Mouse (Mus musculus): ENCODE results near the gene Trdn. TPM values are rescaled to one million over a fixed set of nuclear protein-coding genes. Genes with fewer than 3 reads are reported as not detected.

Gene Trdn
- polyA plus RNA-seq, 1 experiment from 2014 or later, result 64.7 TPM

DNA sequence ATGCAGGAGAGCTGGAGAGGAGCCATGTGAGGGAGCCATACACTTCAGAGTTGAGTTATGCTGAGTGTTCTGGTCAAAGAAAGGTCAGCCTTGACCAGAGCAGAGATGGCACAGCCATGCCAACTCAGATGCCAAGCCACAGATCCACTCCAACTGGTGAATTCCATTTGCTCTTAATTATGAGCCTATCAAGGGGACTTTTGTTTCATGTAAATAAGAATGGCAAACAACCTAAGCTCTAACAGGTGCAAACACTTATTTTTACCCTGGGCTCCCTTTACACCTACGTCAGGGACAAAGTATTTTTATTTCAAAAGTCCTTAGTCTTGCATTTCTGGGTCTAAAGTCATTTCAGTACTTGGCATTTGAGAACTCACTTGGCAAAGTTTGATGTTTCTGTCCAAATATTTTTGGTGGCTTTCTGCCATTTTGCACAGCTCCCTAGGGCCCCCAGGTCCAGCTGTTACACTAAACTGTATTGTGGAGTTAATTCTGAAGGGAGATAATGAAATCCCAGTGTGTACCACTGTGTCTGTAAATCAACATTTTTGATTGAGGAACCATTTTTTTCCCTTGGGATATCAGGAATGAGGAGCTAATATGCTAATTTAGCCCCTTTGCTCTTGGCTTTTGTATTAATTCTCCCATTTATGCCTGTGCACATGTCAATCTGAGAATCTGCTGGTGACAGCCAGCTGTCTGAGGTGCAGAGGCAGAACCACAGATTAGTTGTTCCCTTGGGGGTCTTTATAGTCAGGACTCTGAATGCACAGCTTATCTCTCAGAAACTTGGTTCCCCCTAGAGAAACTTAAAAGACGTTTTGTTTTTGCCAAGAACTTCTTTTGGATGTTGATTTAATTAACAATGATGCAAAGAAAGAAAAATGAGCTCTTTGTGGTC is 99.6 kb downstream of the Trdn start:
- Histone ChIP-seq H3K27ac (no peak overlapping the region), H3K9me3 (no peaks in the 10 kb centered on the region), H3K4me3 (no peak overlapping the region), H3K36me3 (no peaks in the 10 kb centered on the region), H3K4me1 (no peaks in the 10 kb centered on the region), H3K27me3 (ENCODE audit: insufficient read depth, poor library complexity, severe bottlenecking) (no peaks in the 10 kb centered on the region)
- WGBS, result 62% methylated on average over 2 of the region's 2 CpGs
- no peak for DNase-seq (ENCODE audit: low spot score)

DNA sequence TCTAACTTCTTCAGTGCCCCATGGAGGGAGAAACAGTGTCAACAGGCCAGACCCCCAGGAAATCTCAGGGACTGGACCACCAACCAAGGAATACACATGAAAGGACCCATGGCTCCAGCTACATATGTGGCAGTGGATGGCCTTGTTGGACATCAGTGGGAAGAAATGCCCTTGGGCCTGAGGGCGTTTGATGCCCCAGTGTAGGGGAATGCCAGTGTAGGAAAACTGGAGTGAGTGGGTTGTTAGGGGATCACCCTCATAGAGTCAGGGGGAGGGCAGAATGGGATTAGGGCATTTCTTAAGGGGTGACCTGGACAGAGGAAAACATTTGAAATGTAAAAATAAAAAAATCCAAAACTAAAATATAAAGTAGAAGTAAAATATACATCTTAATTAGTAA is 108.7 kb downstream of the Trdn start:
- peak; percentile 64 for DNase-seq (ENCODE audit: low spot score)
- H3K27ac ChIP-seq, result no peak overlapping the region
- H3K4me3 ChIP-seq, result no peak overlapping the region
- H3K9me3 ChIP-seq, result no peaks in the 10 kb centered on the region
- 64% methylated on average over 1 of the region's 1 CpGs for WGBS
- H3K36me3 ChIP-seq, result peaks cover 20% of the 10 kb centered on the region; the same call in 1 of the 2 replicates
- no peaks in the 10 kb centered on the region for H3K4me1 ChIP-seq
- H3K27me3 ChIP-seq (ENCODE audit: insufficient read depth, poor library complexity, severe bottlenecking), result no peaks in the 10 kb centered on the region

DNA sequence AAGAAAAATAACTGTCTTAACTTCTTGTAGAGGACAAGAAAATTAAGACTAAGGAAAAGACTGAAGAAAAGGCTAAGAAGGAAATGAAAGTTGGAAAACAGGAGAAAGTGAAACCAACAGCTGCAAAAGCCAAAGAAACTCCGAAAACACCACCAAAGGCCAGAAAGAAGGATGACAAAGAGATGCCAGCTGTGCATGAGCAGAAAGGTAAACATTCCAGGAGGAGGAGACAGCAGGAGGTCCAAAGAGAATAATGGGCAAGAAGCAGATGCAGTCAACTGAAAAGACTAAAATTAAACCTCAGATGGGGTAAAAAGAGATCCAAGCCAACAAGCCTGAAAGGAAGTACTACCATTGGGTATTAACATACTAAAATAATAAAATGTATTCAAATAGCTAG is 115.6 kb downstream of the Trdn start:
- no peak overlapping the region for H3K27ac ChIP-seq
- no peaks in the 10 kb centered on the region for H3K27me3 ChIP-seq (ENCODE audit: insufficient read depth, poor library complexity, severe bottlenecking)
- no peak overlapping the region for H3K4me3 ChIP-seq
- DNase-seq (ENCODE audit: low spot score), result no peak
- no peaks in the 10 kb centered on the region for H3K36me3 ChIP-seq
- no peaks in the 10 kb centered on the region for H3K4me1 ChIP-seq
- WGBS, result 25% methylated on average over 1 of the region's 1 CpGs
- H3K9me3 ChIP-seq, result no peaks in the 10 kb centered on the region

DNA sequence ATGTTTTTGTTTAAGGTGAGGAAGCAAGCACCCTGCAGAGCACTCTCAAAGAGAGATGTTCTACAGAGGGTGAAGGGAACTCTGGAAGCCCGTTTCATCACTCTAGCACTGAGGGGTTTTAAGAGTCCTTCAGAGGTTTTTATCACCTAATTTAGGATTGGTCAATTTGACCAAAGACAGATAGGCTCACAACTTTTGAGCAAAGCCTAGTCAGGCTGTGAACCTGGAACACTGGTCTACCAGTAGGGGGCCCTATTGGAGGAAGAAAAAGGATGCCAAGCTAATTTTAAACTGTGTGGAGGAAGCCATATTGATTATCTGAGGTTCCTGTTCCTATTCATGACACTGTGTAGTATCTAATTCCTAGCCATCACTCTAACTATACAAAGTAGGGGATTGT is 117.9 kb downstream of the Trdn start:
- no peak for DNase-seq (ENCODE audit: low spot score)
- H3K27ac ChIP-seq, result no peak overlapping the region
- no peaks in the 10 kb centered on the region for H3K9me3 ChIP-seq
- H3K4me1 ChIP-seq, result no peaks in the 10 kb centered on the region
- no peak overlapping the region for H3K4me3 ChIP-seq
- H3K36me3 ChIP-seq, result no peaks in the 10 kb centered on the region
- H3K27me3 ChIP-seq (ENCODE audit: insufficient read depth, poor library complexity, severe bottlenecking), result no peaks in the 10 kb centered on the region
- WGBS, result 47% methylated on average over 1 of the region's 1 CpGs

DNA sequence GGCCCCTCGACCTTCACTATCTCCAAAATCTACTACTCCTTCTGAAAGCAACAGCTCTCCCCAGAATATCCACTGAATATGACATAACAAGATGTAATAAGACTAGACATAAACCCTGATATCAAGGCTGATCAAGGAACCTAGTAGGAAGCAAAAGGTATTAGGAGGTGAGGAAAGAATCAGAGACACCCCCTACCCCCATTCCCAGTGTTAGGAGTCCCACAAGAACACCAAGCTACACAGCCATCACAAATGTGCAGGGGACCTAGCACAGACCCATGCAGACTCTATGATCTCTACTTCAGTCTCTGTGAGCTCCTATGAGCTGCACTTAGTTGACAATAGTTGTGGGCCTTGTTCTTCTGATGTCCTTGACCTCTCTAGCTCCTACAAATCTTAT is 130.1 kb downstream of the Trdn start:
- H3K4me1 ChIP-seq, result no peaks in the 10 kb centered on the region
- no peaks in the 10 kb centered on the region for H3K9me3 ChIP-seq
- H3K27ac ChIP-seq, result no peak overlapping the region
- no peaks in the 10 kb centered on the region for H3K36me3 ChIP-seq
- no peak for DNase-seq (ENCODE audit: low spot score)
- H3K27me3 ChIP-seq (ENCODE audit: insufficient read depth, poor library complexity, severe bottlenecking), result no peaks in the 10 kb centered on the region
- H3K4me3 ChIP-seq, result no peak overlapping the region
- 69% methylated on average over 1 of the region's 1 CpGs for WGBS

DNA sequence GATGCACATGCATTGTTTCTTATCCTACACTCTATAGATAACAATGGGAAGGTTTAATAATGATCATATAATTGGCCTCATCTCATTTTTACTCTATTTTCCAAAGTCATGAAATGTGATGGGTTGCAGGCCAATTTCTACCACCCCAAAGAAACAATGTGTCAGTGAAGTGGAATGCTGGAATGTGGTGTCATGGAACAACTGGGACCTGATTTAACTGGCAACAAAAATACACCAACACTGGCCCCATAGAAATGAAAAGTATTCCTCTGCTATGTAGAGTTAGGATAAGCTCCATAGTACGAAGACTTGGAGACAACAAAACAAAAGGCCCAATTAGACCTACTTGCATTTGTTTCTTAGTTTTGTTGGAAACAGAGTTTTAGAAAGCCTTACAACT is 173.6 kb downstream of the Trdn start:
- WGBS, result 49% methylated on average over 1 of the region's 1 CpGs
- H3K27me3 ChIP-seq (ENCODE audit: insufficient read depth, poor library complexity, severe bottlenecking), result no peaks in the 10 kb centered on the region
- H3K4me3 ChIP-seq, result no peak overlapping the region
- no peaks in the 10 kb centered on the region for H3K36me3 ChIP-seq
- DNase-seq (ENCODE audit: low spot score), result no peak
- H3K9me3 ChIP-seq, result no peaks in the 10 kb centered on the region
- peak overlapping the region; percentile 56; the same call in 1 of the 2 replicates for H3K27ac ChIP-seq
- no peaks in the 10 kb centered on the region for H3K4me1 ChIP-seq

DNA sequence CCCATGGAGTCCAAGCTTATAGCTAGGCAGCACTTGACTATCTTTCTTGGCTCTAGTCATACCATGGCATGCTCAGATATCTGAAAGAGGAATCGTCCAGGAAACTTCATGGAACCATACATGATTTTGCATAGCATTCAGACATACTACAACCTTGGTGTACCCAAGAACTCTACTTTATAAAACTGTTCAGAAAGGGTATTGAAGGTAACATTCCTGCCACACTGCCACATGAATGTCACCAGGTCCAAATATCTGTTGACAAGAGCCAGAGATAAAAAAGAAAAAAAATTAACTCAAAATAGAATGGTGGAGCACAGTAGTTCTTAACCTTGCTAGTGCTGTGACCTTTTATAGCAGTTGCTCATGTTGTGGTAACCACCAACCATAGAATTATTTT is 175.8 kb downstream of the Trdn start:
- H3K4me3 ChIP-seq, result no peak overlapping the region
- 44% methylated on average over 1 of the region's 1 CpGs for WGBS
- H3K27ac ChIP-seq, result no peak overlapping the region
- H3K4me1 ChIP-seq, result no peaks in the 10 kb centered on the region
- H3K36me3 ChIP-seq, result no peaks in the 10 kb centered on the region
- DNase-seq (ENCODE audit: low spot score), result no peak
- H3K9me3 ChIP-seq, result no peaks in the 10 kb centered on the region
- no peaks in the 10 kb centered on the region for H3K27me3 ChIP-seq (ENCODE audit: insufficient read depth, poor library complexity, severe bottlenecking)

DNA sequence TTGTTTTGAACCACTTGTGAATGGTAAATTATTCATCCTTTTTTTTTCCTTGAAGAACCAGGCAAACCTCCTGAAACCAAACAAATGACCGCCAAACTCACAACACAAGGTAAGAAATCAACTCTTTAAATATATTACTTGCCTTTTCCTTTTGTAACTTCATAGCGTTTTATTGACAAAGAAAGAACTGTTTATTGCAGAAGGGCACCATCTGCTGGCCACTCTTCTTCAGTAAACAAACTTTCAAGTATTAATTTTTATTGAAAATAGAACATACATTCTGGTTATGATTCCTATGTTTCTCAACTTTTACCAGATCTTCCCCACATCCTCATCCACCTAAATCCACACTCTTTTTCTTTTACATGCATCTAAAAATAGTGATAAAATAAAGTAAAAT is 224.6 kb downstream of the Trdn start:
- 36% methylated on average over 2 of the region's 2 CpGs for WGBS
- Histone ChIP-seq H3K4me1 (no peaks in the 10 kb centered on the region), H3K9me3 (no peaks in the 10 kb centered on the region), H3K27ac (no peak overlapping the region), H3K27me3 (ENCODE audit: insufficient read depth, poor library complexity, severe bottlenecking) (no peaks in the 10 kb centered on the region), H3K4me3 (no peak overlapping the region), H3K36me3 (no peaks in the 10 kb centered on the region)
- no peak for DNase-seq (ENCODE audit: low spot score)

DNA sequence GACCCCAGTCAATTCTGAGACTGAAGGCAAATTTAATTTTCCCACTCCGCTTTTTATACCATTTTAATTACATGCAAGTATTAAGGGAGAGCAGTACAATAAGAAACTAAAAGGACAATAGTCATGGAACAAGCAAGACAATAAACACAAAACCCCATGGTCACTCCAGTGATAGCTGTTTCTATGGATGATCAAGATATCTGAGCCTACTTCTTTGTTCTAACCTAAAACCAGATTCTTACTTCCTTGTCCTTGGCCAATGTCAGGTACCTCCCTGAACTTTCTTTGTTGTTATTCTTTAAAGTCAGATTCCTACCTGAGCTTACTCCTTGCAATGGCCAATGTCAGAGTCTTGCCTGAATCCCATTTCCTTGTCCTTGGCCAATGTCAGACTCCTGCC is 272.7 kb downstream of the Trdn start:
- no peak for DNase-seq (ENCODE audit: low spot score)
- 91% methylated on average over 1 of the region's 1 CpGs for WGBS
- no peak overlapping the region for H3K27ac ChIP-seq
- no peaks in the 10 kb centered on the region for H3K36me3 ChIP-seq
- no peaks in the 10 kb centered on the region for H3K9me3 ChIP-seq
- no peaks in the 10 kb centered on the region for H3K4me1 ChIP-seq
- H3K4me3 ChIP-seq, result no peak overlapping the region
- H3K27me3 ChIP-seq (ENCODE audit: insufficient read depth, poor library complexity, severe bottlenecking), result no peaks in the 10 kb centered on the region

DNA sequence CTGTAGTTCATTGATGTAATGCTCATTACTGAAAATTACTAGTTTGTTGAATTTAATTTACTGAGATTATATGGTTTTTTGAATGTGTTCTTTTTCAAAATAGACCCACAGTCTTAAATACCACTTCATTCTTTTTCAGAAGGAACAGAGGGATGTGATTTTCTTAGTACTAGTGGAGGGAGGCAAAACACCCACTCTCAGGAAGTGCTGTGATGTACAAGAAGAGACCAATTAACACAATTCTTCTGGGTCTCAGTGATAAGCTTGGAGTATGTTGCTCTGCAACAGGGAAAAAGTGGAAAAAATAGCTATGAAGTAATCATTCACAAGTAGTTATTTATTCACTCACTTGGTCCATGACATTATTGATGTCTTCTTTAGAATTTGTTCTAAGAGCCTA is 286.2 kb downstream of the Trdn start:
- Histone ChIP-seq H3K27me3 (ENCODE audit: insufficient read depth, poor library complexity, severe bottlenecking) (no peaks in the 10 kb centered on the region), H3K9me3 (no peaks in the 10 kb centered on the region), H3K4me1 (no peaks in the 10 kb centered on the region), H3K4me3 (no peak overlapping the region), H3K27ac (no peak overlapping the region), H3K36me3 (no peaks in the 10 kb centered on the region)
- DNase-seq (ENCODE audit: low spot score), result no peak

DNA sequence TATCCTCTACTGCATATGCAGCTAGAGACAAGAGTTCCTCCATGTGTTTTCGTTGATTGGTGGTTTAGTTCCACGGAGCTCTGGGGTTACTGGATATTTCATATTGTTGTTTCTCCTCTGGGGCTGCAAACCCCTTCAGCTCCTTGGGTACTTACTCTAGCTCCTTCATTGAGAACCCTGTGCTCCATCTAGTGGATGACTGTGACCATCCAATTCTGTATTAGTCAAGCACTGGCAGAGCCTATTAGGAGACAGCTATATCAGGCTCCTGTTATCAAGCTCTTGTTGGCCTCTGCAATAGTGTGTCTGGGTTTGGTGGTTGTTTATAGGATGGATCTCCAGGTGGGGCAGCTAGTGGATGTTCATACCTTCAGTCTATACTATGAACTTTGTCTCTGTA is 290.2 kb downstream of the Trdn start:
- Histone ChIP-seq H3K4me1 (no peaks in the 10 kb centered on the region), H3K9me3 (no peaks in the 10 kb centered on the region), H3K27ac (no peak overlapping the region), H3K4me3 (no peak overlapping the region), H3K36me3 (no peaks in the 10 kb centered on the region), H3K27me3 (ENCODE audit: insufficient read depth, poor library complexity, severe bottlenecking) (no peaks in the 10 kb centered on the region)
- 79% methylated on average over 2 of the region's 2 CpGs for WGBS
- DNase-seq (ENCODE audit: low spot score), result no peak

DNA sequence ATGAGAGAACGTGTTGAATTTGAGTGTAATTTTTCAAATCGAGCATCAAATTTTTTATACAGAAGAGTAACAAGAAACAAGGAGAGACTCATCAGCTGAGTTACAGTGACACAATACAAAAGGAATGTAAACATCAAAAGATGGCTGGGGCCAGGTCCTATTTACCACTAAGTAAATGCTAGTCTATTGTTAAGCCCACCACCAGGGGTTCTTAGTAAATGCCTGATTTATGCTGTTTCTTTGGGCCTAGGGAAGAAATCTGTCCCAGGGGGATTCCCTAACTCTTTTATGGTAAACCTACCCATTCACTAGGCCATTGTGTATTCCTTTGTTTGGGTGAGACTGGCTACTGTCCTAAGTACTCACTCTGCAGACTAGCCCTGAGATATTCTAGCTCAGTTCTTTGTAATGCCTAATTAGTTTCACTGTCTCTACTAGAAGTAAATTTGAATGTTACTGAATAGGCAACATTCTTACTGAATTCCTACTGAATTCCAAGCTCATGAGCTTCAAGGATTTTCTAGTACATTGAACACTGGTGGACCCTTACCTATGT is 295.2 kb downstream of the Trdn start:
- WGBS, result 78% methylated on average over 2 of the region's 2 CpGs
- DNase-seq (ENCODE audit: low spot score), result no peak
- no peak overlapping the region for H3K4me3 ChIP-seq
- H3K4me1 ChIP-seq, result no peaks in the 10 kb centered on the region
- H3K27me3 ChIP-seq (ENCODE audit: insufficient read depth, poor library complexity, severe bottlenecking), result no peaks in the 10 kb centered on the region
- H3K36me3 ChIP-seq, result no peaks in the 10 kb centered on the region
- H3K9me3 ChIP-seq, result no peaks in the 10 kb centered on the region
- H3K27ac ChIP-seq, result no peak overlapping the region

Measured in heart, embryonic 10.5 days (tissue).